Mouse (Mus musculus) hindbrain, embryonic 10.5 days (tissue): ENCODE data around the gene Hoxd9. TPM values are rescaled to one million over a fixed set of nuclear protein-coding genes. Genes with fewer than 3 reads are reported as not detected.

Experiments used
- DNase-seq: peaks from one replicate; pipeline ENCODE4 v3.0.0-alpha.2; 2017; ENCODE audit warnings: low spot score
- H3K27ac ChIP-seq: fragments of 300-500 bp; sonication (generic); 2 replicates; pipeline ENCODE4 v1.5.1; 2016; ENCODE audit warnings: mild to moderate bottlenecking, moderate library complexity
- H3K27me3 ChIP-seq: fragments of 300-500 bp; sonication (generic); 2 replicates; pipeline ENCODE4 v1.6.1; 2016; ENCODE audit warnings: mild to moderate bottlenecking; ENCODE audit not compliant: poor library complexity, insufficient read depth, severe bottlenecking
- H3K36me3 ChIP-seq: fragments of 300-500 bp; sonication (generic); 2 replicates; pipeline ENCODE4 v1.6.1; 2016; ENCODE audit warnings: mild to moderate bottlenecking, moderate library complexity
- H3K4me1 ChIP-seq: fragments of 300-500 bp; sonication (generic); replicated peaks from 2 replicates; pipeline ENCODE4 v1.6.1; 2016; ENCODE audit warnings: mild to moderate bottlenecking
- H3K4me3 ChIP-seq: fragments of 300-500 bp; sonication (generic); 2 replicates; pipeline ENCODE4 v1.5.1; 2016; ENCODE audit warnings: mild to moderate bottlenecking, moderate library complexity
- H3K9me3 ChIP-seq: fragments of 300-500 bp; sonication (generic); 2 replicates; pipeline ENCODE4 v1.6.1; 2016; ENCODE audit warnings: mild to moderate bottlenecking, moderate library complexity
- WGBS: fragments of 180-500 bp; shearing (Covaris S2); methylation state at CpG from one replicate; pipeline ENCODE4 v1.1.7; 2016; 5-methylcytosine and 5-hydroxymethylcytosine counted together
- polyA plus RNA-seq: library from polyadenylated mRNA; unstranded; fragments of >200 nt; fragmentation: Nextera tagmentation; extraction: Ambion mirVana; gene quantifications from 2 replicates; pipeline ENCODE4 v1.2.1, GENCODE M21; 2016

The Hoxd9 gene
- polyA plus RNA-seq, 1 experiment from 2014 or later: not detected

- Histone ChIP-seq H3K36me3 (no peaks in the 10 kb centered on the region), H3K27me3 (peaks cover 100% of the 10 kb centered on the region), H3K4me3 (peak within 1 kb of the TSS; percentile 29), H3K4me1 (peaks cover 17% of the 10 kb centered on the region), H3K9me3 (no peaks in the 10 kb centered on the region), H3K27ac (no peak within 1 kb of the TSS)
- under 1% methylated on average over 56 of the region's 56 CpGs for WGBS
- DNase-seq: peak; percentile 89
Measured at GRCm38 (mm10) chr2:74691022-74691951, 6.2 kb upstream of the Hoxd9 start, which contains the start of gene Hoxd10. Gene Hoxd10, plus strand, starts transcription at chr2:74691924.

- 0 out of 2 replicates have a peak overlapping the region, but pooled peaks have one; percentile 29 for H3K4me3 ChIP-seq
- 5% methylated on average over 35 of the region's 35 CpGs for whole genome bisulfite sequencing
- no peaks in the 10 kb centered on the region for H3K36me3 ChIP-seq
- H3K4me1 ChIP-seq: peaks cover 17% of the 10 kb centered on the region
- H3K27me3 ChIP-seq: peaks cover 100% of the 10 kb centered on the region
- no peaks in the 10 kb centered on the region for H3K9me3 ChIP-seq
- no peak overlapping the region for H3K27ac ChIP-seq
- DNase-seq: peak; percentile 55
Measured at GRCm38 (mm10) chr2:74691995-74692807, 5.3 kb upstream of the Hoxd9 start.

- no peak overlapping the region for H3K4me3 ChIP-seq
- no peaks in the 10 kb centered on the region for H3K9me3 ChIP-seq
- WGBS: 1% methylated on average over 20 of the region's 20 CpGs
- peaks cover 100% of the 10 kb centered on the region for H3K27me3 ChIP-seq
- peak; percentile 56 for DNase-seq
- no peaks in the 10 kb centered on the region for H3K36me3 ChIP-seq
- peaks cover 23% of the 10 kb centered on the region for H3K4me1 ChIP-seq
- no peak overlapping the region for H3K27ac ChIP-seq
Measured at GRCm38 (mm10) chr2:74692808-74693431, 4.6 kb upstream of the Hoxd9 start.

GRCm38 (mm10) chr2:74693432-74693827 is 4.1 kb upstream of the Hoxd9 start:
- Histone ChIP-seq H3K9me3 (no peaks in the 10 kb centered on the region), H3K4me3 (no peak overlapping the region), H3K27me3 (peaks cover 100% of the 10 kb centered on the region), H3K27ac (no peak overlapping the region), H3K36me3 (no peaks in the 10 kb centered on the region), H3K4me1 (peaks cover 28% of the 10 kb centered on the region)
- no peak for DNase-seq
- WGBS: 7% methylated on average over 4 of the region's 4 CpGs

GRCm38 (mm10) chr2:74694066-74694465 is 3.5 kb upstream of the Hoxd9 start:
- Histone ChIP-seq H3K4me1 (peaks cover 32% of the 10 kb centered on the region), H3K27me3 (peaks cover 100% of the 10 kb centered on the region), H3K9me3 (no peaks in the 10 kb centered on the region), H3K27ac (no peak overlapping the region), H3K36me3 (no peaks in the 10 kb centered on the region), H3K4me3 (no peak overlapping the region)
- 2% methylated on average over 16 of the region's 16 CpGs for WGBS
- DNase-seq: peak; percentile 56

GRCm38 (mm10) chr2:74695383-74695782 is 2.1 kb upstream of the Hoxd9 start:
- 5% methylated on average over 1 of the region's 1 CpGs for WGBS
- Histone ChIP-seq H3K36me3 (no peaks in the 10 kb centered on the region), H3K4me1 (peaks cover 32% of the 10 kb centered on the region), H3K9me3 (no peaks in the 10 kb centered on the region), H3K27ac (no peak overlapping the region), H3K4me3 (no peak overlapping the region), H3K27me3 (peaks cover 100% of the 10 kb centered on the region)
- DNase-seq: no peak

GRCm38 (mm10) chr2:74695813-74696430 is 1.6 kb upstream of the Hoxd9 start:
- H3K27me3 ChIP-seq: peaks cover 100% of the 10 kb centered on the region
- 3% methylated on average over 7 of the region's 7 CpGs for whole genome bisulfite sequencing
- no peak for DNase-seq
- peaks cover 34% of the 10 kb centered on the region for H3K4me1 ChIP-seq
- no peaks in the 10 kb centered on the region for H3K9me3 ChIP-seq
- H3K4me3 ChIP-seq: no peak overlapping the region
- no peak overlapping the region for H3K27ac ChIP-seq
- no peaks in the 10 kb centered on the region for H3K36me3 ChIP-seq

GRCm38 (mm10) chr2:74696442-74697335 is 838 bp upstream of the Hoxd9 start:
- H3K27me3 ChIP-seq: peaks cover 100% of the 10 kb centered on the region
- under 1% methylated on average over 34 of the region's 34 CpGs for WGBS
- H3K36me3 ChIP-seq: no peaks in the 10 kb centered on the region
- no peaks in the 10 kb centered on the region for H3K9me3 ChIP-seq
- peak; percentile 57 for DNase-seq
- no peak overlapping the region for H3K4me3 ChIP-seq
- peaks cover 27% of the 10 kb centered on the region for H3K4me1 ChIP-seq
- H3K27ac ChIP-seq: no peak overlapping the region

GRCm38 (mm10) chr2:74698201-74699052 is 900 bp downstream of the Hoxd9 start:
- DNase-seq: peak; percentile 74
- H3K36me3 ChIP-seq: no peaks in the 10 kb centered on the region
- no peaks in the 10 kb centered on the region for H3K9me3 ChIP-seq
- WGBS: under 1% methylated on average over 86 of the region's 86 CpGs
- peaks cover 17% of the 10 kb centered on the region for H3K4me1 ChIP-seq
- peak overlapping the region; percentile 39 for H3K4me3 ChIP-seq
- H3K27me3 ChIP-seq: peaks cover 100% of the 10 kb centered on the region
- no peak overlapping the region for H3K27ac ChIP-seq

- DNase-seq: peak; percentile 48
Measured at GRCm38 (mm10) chr2:74699053-74699430, 1.5 kb downstream of the Hoxd9 start.

More at GRCm38 (mm10) chr2:74699053-74699430, 1.5 kb downstream of the Hoxd9 start:
- under 1% methylated on average over 17 of the region's 17 CpGs for WGBS
- H3K4me1 ChIP-seq: peaks cover 17% of the 10 kb centered on the region
- no peak overlapping the region for H3K27ac ChIP-seq
- no peaks in the 10 kb centered on the region for H3K36me3 ChIP-seq
- no peak overlapping the region for H3K4me3 ChIP-seq
- H3K27me3 ChIP-seq: peaks cover 100% of the 10 kb centered on the region
- H3K9me3 ChIP-seq: no peaks in the 10 kb centered on the region
